Mouse (Mus musculus) kidney, embryonic 14.5 days (tissue): Measurements from ENCODE around the gene Tmem240. TPM values are rescaled to one million over a fixed set of nuclear protein-coding genes. Genes with fewer than 3 reads are reported as not detected.

Experiments
- ATAC-seq: fragments of 200-750 bp; cut with Nextera tagmentation; 2 replicates; pipeline ENCODE4 v1.8.0; 2017; ENCODE audit warnings: moderate number of reproducible peaks, mild to moderate bottlenecking, moderate TSS enrichment, moderate library complexity; ENCODE audit not compliant: low FRiP score, low TSS enrichment
- H3K27ac ChIP-seq: fragments of 300-500 bp; sonication (generic); 2 replicates; pipeline ENCODE4 v1.5.1; 2014; ENCODE audit warnings: low read depth, mild to moderate bottlenecking, low read length, moderate library complexity, mixed read lengths
- H3K27me3 ChIP-seq: fragments of 300-500 bp; sonication (generic); 2 replicates; pipeline ENCODE4 v1.6.1; 2014; ENCODE audit warnings: mild to moderate bottlenecking, low read length; ENCODE audit not compliant: control insufficient read depth, insufficient read depth
- H3K36me3 ChIP-seq: fragments of 300-500 bp; sonication (generic); 2 replicates; pipeline ENCODE4 v1.6.1; 2014; ENCODE audit warnings: low read length, mixed read lengths; ENCODE audit not compliant: control insufficient read depth, insufficient read depth
- H3K4me1 ChIP-seq: fragments of 300-500 bp; sonication (generic); 2 replicates; pipeline ENCODE4 v1.6.1; 2014; ENCODE audit warnings: low read length, mixed read lengths; ENCODE audit not compliant: control insufficient read depth, insufficient read depth
- H3K4me2 ChIP-seq: fragments of 300-500 bp; sonication (generic); replicated peaks from 2 replicates; pipeline ENCODE4 v1.6.1; 2014; ENCODE audit warnings: low read depth, mild to moderate bottlenecking, low read length
- H3K4me3 ChIP-seq: fragments of 300-500 bp; sonication (generic); 2 replicates; pipeline ENCODE4 v1.5.1; 2014; ENCODE audit warnings: mild to moderate bottlenecking, low read length
- H3K9ac ChIP-seq: fragments of 300-500 bp; sonication (generic); 2 replicates; pipeline ENCODE4 v1.6.1; 2014; ENCODE audit warnings: low read depth, mild to moderate bottlenecking, low read length, moderate library complexity
- H3K9me3 ChIP-seq: fragments of 300-500 bp; sonication (generic); 2 replicates; pipeline ENCODE4 v1.6.1; 2016; ENCODE audit warnings: low read length; ENCODE audit not compliant: control insufficient read depth
- WGBS: fragments of 180-500 bp; shearing (Covaris S2); extraction: QIAGEN DNeasy Blood & Tissue Kit; methylation state at CpG from one replicate; pipeline ENCODE4 v1.1.7; 2014; 5-methylcytosine and 5-hydroxymethylcytosine counted together
- polyA plus RNA-seq: library from polyadenylated mRNA; unstranded; fragments of >200 nt; fragmentation: Nextera tagmentation; extraction: Ambion mirVana; gene quantifications from 2 replicates; pipeline ENCODE4 v1.2.1, GENCODE M21; 2014

Tmem240 gene
- polyA plus RNA-seq, 1 experiment from 2014 or later = 0.88 TPM

- no peak overlapping the region for H3K9ac ChIP-seq
- H3K27me3 ChIP-seq = peaks cover 8% of the 10 kb centered on the region; the same call in 1 of the 2 replicates
- 90% methylated on average over 13 of the region's 13 CpGs for WGBS
- no peaks in the 10 kb centered on the region for H3K36me3 ChIP-seq
- ATAC-seq = no peak
- peaks cover 16% of the 10 kb centered on the region; the same call in 1 of the 2 replicates for H3K4me1 ChIP-seq
- no peak overlapping the region for H3K27ac ChIP-seq
- H3K4me2 ChIP-seq = no peak overlapping the region
- H3K4me3 ChIP-seq = no peak overlapping the region
- H3K9me3 ChIP-seq = no peaks in the 10 kb centered on the region
Observed at GRCm38 (mm10) chr4:155772786-155773185, 38.2 kb downstream of the Tmem240 start.

DNA sequence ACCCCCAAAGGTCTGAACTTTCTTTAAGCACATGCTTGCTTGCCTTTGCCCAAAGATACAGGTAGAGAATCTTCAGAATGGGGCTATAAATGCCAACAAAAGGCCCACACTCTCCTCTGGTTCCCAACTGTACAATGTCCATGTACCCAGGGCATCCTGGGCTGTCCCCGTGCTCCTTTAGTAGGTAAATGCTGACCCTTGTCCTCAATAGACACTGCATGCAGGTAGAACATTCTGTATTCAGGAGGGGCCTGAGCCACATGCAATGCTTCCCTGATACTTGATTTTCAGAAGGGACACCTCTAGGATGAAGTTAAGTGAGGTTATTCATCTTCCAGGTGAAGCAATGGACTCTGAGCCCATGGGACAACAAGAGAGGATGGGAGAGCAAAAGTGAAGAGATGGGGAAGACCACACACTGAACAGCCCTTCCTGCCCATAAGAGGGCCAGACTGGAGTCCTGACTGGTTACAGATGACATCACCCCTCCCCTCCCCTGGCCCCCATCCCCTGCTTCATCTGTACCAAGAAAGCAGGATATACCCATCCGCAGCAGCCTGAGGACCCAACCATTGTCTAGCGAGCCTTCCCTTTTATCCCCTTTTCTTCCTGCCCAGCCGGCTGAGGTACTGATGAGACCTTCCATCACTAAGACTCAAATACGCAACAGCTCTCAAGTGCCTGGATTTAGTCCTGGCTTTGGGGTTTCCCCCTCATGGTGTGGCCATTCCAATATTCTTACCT, 38.9 kb downstream of the Tmem240 start:
- WGBS = 36% methylated on average over 5 of the region's 5 CpGs
- peaks cover 16% of the 10 kb centered on the region; the same call in 1 of the 2 replicates for H3K4me1 ChIP-seq
- peak overlapping the region; percentile 37 for H3K4me3 ChIP-seq
- no peak for ATAC-seq
- H3K9ac ChIP-seq = peak overlapping the region; percentile 45; the same call in 1 of the 2 replicates
- H3K9me3 ChIP-seq = no peaks in the 10 kb centered on the region
- no peak overlapping the region for H3K27ac ChIP-seq
- H3K27me3 ChIP-seq = peaks cover 8% of the 10 kb centered on the region; the same call in 1 of the 2 replicates
- peak overlapping the region; percentile 80 for H3K4me2 ChIP-seq
- no peaks in the 10 kb centered on the region for H3K36me3 ChIP-seq

DNA sequence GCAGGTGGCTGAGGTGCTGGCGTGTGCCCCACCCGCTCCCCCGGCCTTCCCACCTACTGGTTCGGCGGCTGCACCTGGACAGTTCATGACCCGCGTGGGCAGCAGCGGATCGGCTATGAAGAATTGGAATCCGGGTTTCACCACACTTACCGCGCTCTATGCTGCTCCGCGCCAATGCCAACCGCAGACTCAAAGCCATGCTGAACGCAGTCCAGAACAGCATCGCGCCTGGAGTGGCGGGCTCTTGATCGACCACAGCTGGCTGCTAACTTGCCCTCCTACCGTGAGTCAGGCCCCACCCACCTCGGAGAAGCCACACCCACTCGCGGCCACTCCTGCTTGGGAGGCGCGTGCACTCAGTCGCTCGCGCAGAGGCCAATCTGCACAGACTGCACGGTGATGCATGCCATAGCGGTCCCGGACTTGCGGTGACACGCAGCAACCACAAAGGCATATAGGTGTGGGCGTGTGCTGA, 39.7 kb downstream of the Tmem240 start, which contains the start of gene Vwa1:
Gene Vwa1, minus strand, starts transcription at position 419 of the 475 bp plus-strand sequence.
- ATAC-seq = peak; percentile 78
- Histone ChIP-seq H3K36me3 (no peaks in the 10 kb centered on the region), H3K4me3 (peak within 1 kb of the TSS; percentile 37), H3K9me3 (no peaks in the 10 kb centered on the region), H3K9ac (peak within 1 kb of the TSS; percentile 45), H3K4me2 (peak within 1 kb of the TSS; percentile 80), H3K27me3 (peaks cover 8% of the 10 kb centered on the region; the same call in 1 of the 2 replicates), H3K27ac (no peak within 1 kb of the TSS), H3K4me1 (peaks cover 16% of the 10 kb centered on the region; the same call in 1 of the 2 replicates)
- WGBS = 1% methylated on average over 35 of the region's 35 CpGs

DNA sequence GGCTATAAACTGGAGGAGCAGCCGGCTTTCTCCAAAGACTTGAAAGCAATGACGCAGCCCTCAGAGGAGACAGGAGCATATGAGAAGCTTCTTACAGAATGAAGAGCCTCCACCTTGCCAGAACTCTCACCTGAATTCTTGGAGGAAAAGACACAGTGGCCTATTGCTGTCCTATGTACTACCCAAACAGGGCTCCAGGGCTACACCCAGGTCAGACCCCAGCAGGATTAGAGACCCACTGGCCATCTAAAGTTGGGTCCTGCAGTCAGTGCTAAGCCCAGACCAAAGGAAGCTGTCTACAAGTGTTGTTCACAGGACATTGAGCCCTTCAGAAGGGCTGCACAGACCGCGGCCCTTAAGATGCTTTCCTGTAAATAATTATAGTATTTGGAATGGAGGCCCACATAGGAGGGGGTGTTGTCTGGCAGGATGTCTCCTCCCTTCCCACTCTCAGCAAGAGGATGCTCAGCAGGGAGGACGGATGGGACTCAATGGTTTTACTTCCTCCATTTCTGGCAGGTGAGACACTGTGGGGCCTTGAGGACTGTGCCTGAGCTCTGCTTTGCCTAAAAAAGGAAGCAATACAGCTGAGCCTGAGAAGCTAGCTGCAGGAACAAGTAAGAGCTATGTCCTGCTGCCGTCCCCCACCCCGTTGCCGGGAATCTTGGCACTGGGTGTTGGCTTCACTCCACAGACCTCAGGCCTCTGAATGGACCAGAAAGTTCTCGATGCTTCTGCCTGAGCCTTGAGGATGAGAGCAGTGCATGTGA, 40.6 kb downstream of the Tmem240 start:
- Histone ChIP-seq H3K27ac (no peak overlapping the region), H3K4me1 (0 out of 2 replicates have a peak, but pooled peaks cover 16% of the 10 kb centered on the region), H3K9me3 (no peaks in the 10 kb centered on the region), H3K9ac (0 out of 2 replicates have a peak overlapping the region, but pooled peaks have one; percentile 45), H3K36me3 (no peaks in the 10 kb centered on the region), H3K27me3 (peaks cover 8% of the 10 kb centered on the region; the same call in 1 of the 2 replicates), H3K4me2 (peak overlapping the region; percentile 80), H3K4me3 (peak overlapping the region; percentile 37)
- no peak for ATAC-seq
- 59% methylated on average over 9 of the region's 9 CpGs for WGBS

GRCm38 (mm10) chr4:155775855-155776254, 41.3 kb downstream of the Tmem240 start:
- no peak overlapping the region for H3K4me2 ChIP-seq
- H3K4me1 ChIP-seq = peaks cover 14% of the 10 kb centered on the region; the same call in 1 of the 2 replicates
- H3K9ac ChIP-seq = no peak overlapping the region
- H3K36me3 ChIP-seq = no peaks in the 10 kb centered on the region
- WGBS = 84% methylated on average over 3 of the region's 3 CpGs
- H3K27ac ChIP-seq = no peak overlapping the region
- no peaks in the 10 kb centered on the region for H3K9me3 ChIP-seq
- no peak overlapping the region for H3K4me3 ChIP-seq
- peaks cover 8% of the 10 kb centered on the region; the same call in 1 of the 2 replicates for H3K27me3 ChIP-seq
- ATAC-seq = no peak

- no peak for ATAC-seq
- 54% methylated on average over 2 of the region's 2 CpGs for WGBS
Observed at GRCm38 (mm10) chr4:155776704-155777335, 42.2 kb downstream of the Tmem240 start.

DNA sequence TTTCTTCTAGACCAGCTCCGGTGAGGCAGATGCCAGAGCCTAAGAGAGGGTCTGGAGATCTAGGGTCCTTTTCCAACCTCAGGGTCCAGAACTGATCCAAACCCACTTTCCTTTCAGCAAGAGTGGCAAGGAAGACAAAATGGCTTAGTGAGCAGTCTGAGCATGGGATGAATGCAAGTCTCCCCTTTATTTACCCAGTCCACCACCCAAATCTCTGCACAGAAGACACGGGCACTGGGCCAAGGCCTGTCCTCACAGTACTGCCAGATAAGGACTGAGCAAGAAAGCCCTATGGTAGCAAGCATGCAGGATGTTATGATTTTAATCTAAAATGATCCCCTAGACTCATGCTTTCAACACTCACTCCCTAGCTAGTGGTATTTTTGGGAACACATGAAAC, 43.2 kb downstream of the Tmem240 start:
- 79% methylated on average over 2 of the region's 2 CpGs for WGBS
- no peak overlapping the region for H3K27ac ChIP-seq
- no peak for ATAC-seq

More at GRCm38 (mm10) chr4:155776704-155777335, 42.2 kb downstream of the Tmem240 start:
- Histone ChIP-seq H3K27ac (no peak overlapping the region), H3K4me2 (no peak overlapping the region), H3K9me3 (no peaks in the 10 kb centered on the region), H3K9ac (no peak overlapping the region), H3K27me3 (peaks cover 8% of the 10 kb centered on the region; the same call in 1 of the 2 replicates), H3K36me3 (no peaks in the 10 kb centered on the region), H3K4me3 (no peak overlapping the region), H3K4me1 (peaks cover 18% of the 10 kb centered on the region; the same call in 1 of the 2 replicates)

DNA sequence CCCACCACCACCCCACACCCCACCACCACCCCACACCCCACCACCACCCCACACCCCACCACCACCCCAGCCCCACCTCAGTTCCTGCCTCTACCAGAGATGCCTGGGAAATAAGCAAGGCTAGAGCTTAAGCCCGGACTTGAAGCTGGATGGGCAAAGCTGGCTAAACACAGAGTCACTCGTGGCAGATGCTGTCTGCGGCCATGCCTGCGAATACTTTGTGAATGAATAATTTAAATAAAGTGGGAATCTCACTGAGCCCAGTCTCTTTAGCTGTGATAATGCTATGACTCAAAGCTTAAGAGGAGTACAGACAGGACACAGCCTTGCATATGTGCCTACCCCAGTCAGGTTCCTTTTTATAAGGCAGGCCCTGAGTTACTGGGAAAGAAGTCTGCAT, 44.9 kb downstream of the Tmem240 start:
- Histone ChIP-seq H3K9ac (no peak overlapping the region), H3K4me2 (no peak overlapping the region), H3K4me3 (no peak overlapping the region), H3K36me3 (no peaks in the 10 kb centered on the region), H3K9me3 (no peaks in the 10 kb centered on the region), H3K27ac (no peak overlapping the region), H3K27me3 (no peaks in the 10 kb centered on the region), H3K4me1 (peaks cover 15% of the 10 kb centered on the region; the same call in 1 of the 2 replicates)
- no peak for ATAC-seq
- WGBS = 88% methylated on average over 4 of the region's 4 CpGs

More for the DNA sequence above, 43.2 kb downstream of the Tmem240 start:
- Histone ChIP-seq H3K27me3 (peaks cover 7% of the 10 kb centered on the region; the same call in 1 of the 2 replicates), H3K4me3 (no peak overlapping the region), H3K4me1 (peaks cover 18% of the 10 kb centered on the region; the same call in 1 of the 2 replicates), H3K4me2 (no peak overlapping the region), H3K36me3 (no peaks in the 10 kb centered on the region), H3K9me3 (no peaks in the 10 kb centered on the region), H3K9ac (no peak overlapping the region)
